Mouse (Mus musculus): ENCODE data around the gene Coil.

GRCm38 (mm10) chr11:89020681-89021305 is 50.7 kb downstream of the Coil start:
- TF ChIP-seq TAL1 (IDR thresholded peaks at IDR 0.05; ENCODE audit: low read length) (no peak), GATA1 (IDR thresholded peaks at IDR 0.05; ENCODE audit: low read length) (no peak)

All from erythroblast, embryonic 14.5 days (primary cell).